Mouse (Mus musculus): ENCODE measurements around the gene Ints5. TPM values are rescaled to one million over a fixed set of nuclear protein-coding genes. Genes with fewer than 3 reads are reported as not detected.
"Not testable (repeated sequence)": the region's sequence is repeated elsewhere in the genome, so short reads cannot be mapped to it uniquely, and the experiment has no call there.

Gene Ints5
- polyA plus RNA-seq, 1 experiment from 2014 or later, result 29.3 TPM

DNA sequence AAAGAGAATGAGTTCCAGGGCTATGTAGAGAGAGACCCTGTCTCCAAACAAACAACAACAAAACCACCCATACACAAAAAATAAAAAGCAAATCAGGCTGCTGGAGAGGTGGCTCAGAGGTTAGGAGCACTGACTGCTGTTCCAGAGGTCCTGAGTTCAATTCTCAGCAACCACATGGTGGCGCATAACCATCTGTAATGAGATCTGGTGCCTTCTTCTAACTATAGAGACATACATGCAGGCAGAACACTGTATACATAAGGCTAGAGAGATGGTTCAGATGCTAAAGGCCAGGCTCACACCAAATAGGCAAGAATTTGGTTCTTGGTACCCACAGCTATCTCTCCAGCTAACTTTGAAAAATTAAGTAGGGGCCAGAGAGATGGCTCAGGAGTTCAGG is 33.8 kb upstream of the Ints5 start:
- Histone ChIP-seq H3K9me3 (ENCODE audit: control insufficient read depth, low read depth, low read length) (no peaks in the 10 kb centered on the region), H3K4me1 (ENCODE audit: control insufficient read depth, insufficient read depth, low read length) (no peaks in the 10 kb centered on the region), H3K36me3 (ENCODE audit: control insufficient read depth, insufficient read depth, low read length) (no peaks in the 10 kb centered on the region), H3K27me3 (ENCODE audit: control insufficient read depth, insufficient read depth, low read length) (no peaks in the 10 kb centered on the region), H3K4me2 (replicated peaks; ENCODE audit: low read depth, low read length) (no peak overlapping the region), H3K9ac (replicated peaks; ENCODE audit: low read depth, low read length) (no peak overlapping the region), H3K4me3 (ENCODE audit: low read depth, low read length) (no peak overlapping the region), H3K27ac (ENCODE audit: low read length) (no peak overlapping the region)
- 23% methylated on average over 1 of the region's 1 CpGs for WGBS
- ATAC-seq (ENCODE audit: insufficient number of reproducible peaks, insufficient read depth, low FRiP score, low read depth), result no peak

GRCm38 (mm10) chr19:8864265-8864664 is 28.5 kb upstream of the Ints5 start:
- Histone ChIP-seq H3K27ac (ENCODE audit: low read length) (no peak overlapping the region), H3K36me3 (ENCODE audit: control insufficient read depth, insufficient read depth, low read length) (no peaks in the 10 kb centered on the region), H3K9me3 (ENCODE audit: control insufficient read depth, low read depth, low read length) (no peaks in the 10 kb centered on the region), H3K9ac (replicated peaks; ENCODE audit: low read depth, low read length) (no peak overlapping the region), H3K27me3 (ENCODE audit: control insufficient read depth, insufficient read depth, low read length) (no peaks in the 10 kb centered on the region), H3K4me3 (ENCODE audit: low read depth, low read length) (no peak overlapping the region), H3K4me2 (replicated peaks; ENCODE audit: low read depth, low read length) (no peak overlapping the region), H3K4me1 (ENCODE audit: control insufficient read depth, insufficient read depth, low read length) (no peaks in the 10 kb centered on the region)
- ATAC-seq (ENCODE audit: insufficient number of reproducible peaks, insufficient read depth, low FRiP score, low read depth), result no peak
- 83% methylated on average over 6 of the region's 6 CpGs for WGBS

DNA sequence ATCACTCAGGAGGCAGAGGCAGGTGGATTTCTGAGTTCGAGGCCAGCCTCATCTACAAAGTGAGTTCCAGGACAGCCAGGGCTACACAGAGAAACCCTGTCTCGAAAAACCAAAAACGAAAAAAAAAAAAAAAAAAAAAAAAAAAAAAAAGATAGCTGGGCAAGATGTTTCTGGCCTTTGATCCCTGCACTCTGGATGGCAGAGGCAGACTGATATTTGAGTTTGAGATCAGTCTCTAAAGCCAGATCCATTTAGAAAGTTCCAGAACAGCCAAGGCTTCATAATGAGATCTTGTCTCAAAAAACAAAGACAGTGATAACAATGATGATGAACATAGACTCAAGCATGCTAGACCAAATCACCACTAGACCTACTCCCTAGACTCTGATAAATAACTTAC is 22.4 kb upstream of the Ints5 start:
- not testable (repeated sequence) for H3K9me3 ChIP-seq (ENCODE audit: control insufficient read depth, low read depth, low read length); H3K4me1 ChIP-seq (ENCODE audit: control insufficient read depth, insufficient read depth, low read length); ATAC-seq (ENCODE audit: insufficient number of reproducible peaks, insufficient read depth, low FRiP score, low read depth); H3K9ac ChIP-seq (replicated peaks; ENCODE audit: low read depth, low read length); H3K27me3 ChIP-seq (ENCODE audit: control insufficient read depth, insufficient read depth, low read length); H3K27ac ChIP-seq (ENCODE audit: low read length); H3K4me2 ChIP-seq (replicated peaks; ENCODE audit: low read depth, low read length)
- Histone ChIP-seq H3K36me3 (ENCODE audit: control insufficient read depth, insufficient read depth, low read length) (peaks cover 22% of the 10 kb centered on the region), H3K4me3 (ENCODE audit: low read depth, low read length) (peak overlapping the region; percentile 64; the same call in 1 of the 2 replicates)
- 77% methylated on average over 3 of the region's 3 CpGs for WGBS

- Histone ChIP-seq H3K36me3 (ENCODE audit: control insufficient read depth, insufficient read depth, low read length) (peaks cover 26% of the 10 kb centered on the region), H3K4me3 (ENCODE audit: low read depth, low read length) (peak overlapping the region; percentile 64), H3K27ac (ENCODE audit: low read length) (peak overlapping the region; percentile 39; the same call in 1 of the 2 replicates), H3K4me1 (ENCODE audit: control insufficient read depth, insufficient read depth, low read length) (peaks cover 7% of the 10 kb centered on the region), H3K9ac (replicated peaks; ENCODE audit: low read depth, low read length) (peak overlapping the region; percentile 97; the same call in 1 of the 2 replicates), H3K27me3 (ENCODE audit: control insufficient read depth, insufficient read depth, low read length) (no peaks in the 10 kb centered on the region), H3K9me3 (ENCODE audit: control insufficient read depth, low read depth, low read length) (no peaks in the 10 kb centered on the region), H3K4me2 (replicated peaks; ENCODE audit: low read depth, low read length) (peak overlapping the region; percentile 44)
- WGBS, result 38% methylated on average over 9 of the region's 9 CpGs
- no peak for ATAC-seq (ENCODE audit: insufficient number of reproducible peaks, insufficient read depth, low FRiP score, low read depth)
Measured at GRCm38 (mm10) chr19:8870838-8871237, 22.0 kb upstream of the Ints5 start.

- no peaks in the 10 kb centered on the region for H3K9me3 ChIP-seq (ENCODE audit: control insufficient read depth, low read depth, low read length)
- ATAC-seq (ENCODE audit: insufficient number of reproducible peaks, insufficient read depth, low FRiP score, low read depth), result peak; percentile 96
- peak within 1 kb of the TSS; percentile 97 for H3K9ac ChIP-seq (replicated peaks; ENCODE audit: low read depth, low read length)
- WGBS, result under 1% methylated on average over 55 of the region's 59 CpGs
- H3K36me3 ChIP-seq (ENCODE audit: control insufficient read depth, insufficient read depth, low read length), result peaks cover 28% of the 10 kb centered on the region
- H3K4me3 ChIP-seq (ENCODE audit: low read depth, low read length), result peak within 1 kb of the TSS; percentile 64
- H3K4me1 ChIP-seq (ENCODE audit: control insufficient read depth, insufficient read depth, low read length), result peaks cover 7% of the 10 kb centered on the region
- peak within 1 kb of the TSS; percentile 77 for H3K4me2 ChIP-seq (replicated peaks; ENCODE audit: low read depth, low read length)
- no peaks in the 10 kb centered on the region for H3K27me3 ChIP-seq (ENCODE audit: control insufficient read depth, insufficient read depth, low read length)
- peak within 1 kb of the TSS; percentile 77 for H3K27ac ChIP-seq (ENCODE audit: low read length)
Measured at GRCm38 (mm10) chr19:8871267-8872186, 21.3 kb upstream of the Ints5 start, which contains the start of gene Ubxn1. Ubxn1 (plus strand) TSS chr19:8871496.

DNA sequence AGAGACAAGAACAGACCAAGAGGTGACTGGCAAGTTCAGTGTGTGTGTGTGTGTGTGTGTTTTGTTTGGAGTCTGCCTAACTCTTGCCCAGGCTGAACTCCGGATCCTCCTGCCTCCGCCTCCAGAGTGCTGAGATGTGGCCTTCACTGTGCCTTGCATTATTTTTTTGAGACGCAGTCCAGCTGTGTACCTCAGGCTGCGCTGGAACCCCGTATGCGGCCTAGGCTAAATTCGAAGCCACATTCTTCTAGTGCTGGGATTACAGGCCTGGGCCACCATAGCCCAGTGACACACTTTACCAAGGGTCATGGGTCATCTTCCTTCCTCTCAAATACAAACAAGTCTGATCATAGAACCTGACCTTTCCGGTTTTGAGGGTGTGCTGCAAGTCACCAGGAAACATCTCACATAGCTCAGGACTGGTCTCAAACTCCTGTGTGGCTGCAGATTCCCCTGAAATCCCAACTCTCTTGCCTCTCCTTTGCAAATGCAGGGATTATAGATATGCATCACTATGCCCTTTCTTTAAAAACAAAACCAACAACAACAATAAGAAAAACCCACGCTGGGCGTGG is 20.5 kb upstream of the Ints5 start:
- H3K27ac ChIP-seq (ENCODE audit: low read length), result peak overlapping the region; percentile 77; the same call in 1 of the 2 replicates
- no peak for ATAC-seq (ENCODE audit: insufficient number of reproducible peaks, insufficient read depth, low FRiP score, low read depth)
- H3K4me2 ChIP-seq (replicated peaks; ENCODE audit: low read depth, low read length), result peak overlapping the region; percentile 77
- peak overlapping the region; percentile 97 for H3K9ac ChIP-seq (replicated peaks; ENCODE audit: low read depth, low read length)
- no peaks in the 10 kb centered on the region for H3K9me3 ChIP-seq (ENCODE audit: control insufficient read depth, low read depth, low read length)
- no peaks in the 10 kb centered on the region for H3K27me3 ChIP-seq (ENCODE audit: control insufficient read depth, insufficient read depth, low read length)
- H3K36me3 ChIP-seq (ENCODE audit: control insufficient read depth, insufficient read depth, low read length), result peaks cover 31% of the 10 kb centered on the region
- H3K4me1 ChIP-seq (ENCODE audit: control insufficient read depth, insufficient read depth, low read length), result peaks cover 7% of the 10 kb centered on the region
- H3K4me3 ChIP-seq (ENCODE audit: low read depth, low read length), result peak overlapping the region; percentile 64
- 58% methylated on average over 10 of the region's 10 CpGs for WGBS

- peaks cover 36% of the 10 kb centered on the region for H3K36me3 ChIP-seq (ENCODE audit: control insufficient read depth, insufficient read depth, low read length)
- WGBS, result 95% methylated on average over 7 of the region's 7 CpGs
- H3K4me3 ChIP-seq (ENCODE audit: low read depth, low read length), result no peak overlapping the region
- no peak overlapping the region for H3K27ac ChIP-seq (ENCODE audit: low read length)
- ATAC-seq (ENCODE audit: insufficient number of reproducible peaks, insufficient read depth, low FRiP score, low read depth), result no peak
- peaks cover 7% of the 10 kb centered on the region for H3K4me1 ChIP-seq (ENCODE audit: control insufficient read depth, insufficient read depth, low read length)
- no peaks in the 10 kb centered on the region for H3K9me3 ChIP-seq (ENCODE audit: control insufficient read depth, low read depth, low read length)
- no peaks in the 10 kb centered on the region for H3K27me3 ChIP-seq (ENCODE audit: control insufficient read depth, insufficient read depth, low read length)
- H3K4me2 ChIP-seq (replicated peaks; ENCODE audit: low read depth, low read length), result no peak overlapping the region
- H3K9ac ChIP-seq (replicated peaks; ENCODE audit: low read depth, low read length), result no peak overlapping the region
Measured at GRCm38 (mm10) chr19:8875031-8875430, 17.8 kb upstream of the Ints5 start.

DNA sequence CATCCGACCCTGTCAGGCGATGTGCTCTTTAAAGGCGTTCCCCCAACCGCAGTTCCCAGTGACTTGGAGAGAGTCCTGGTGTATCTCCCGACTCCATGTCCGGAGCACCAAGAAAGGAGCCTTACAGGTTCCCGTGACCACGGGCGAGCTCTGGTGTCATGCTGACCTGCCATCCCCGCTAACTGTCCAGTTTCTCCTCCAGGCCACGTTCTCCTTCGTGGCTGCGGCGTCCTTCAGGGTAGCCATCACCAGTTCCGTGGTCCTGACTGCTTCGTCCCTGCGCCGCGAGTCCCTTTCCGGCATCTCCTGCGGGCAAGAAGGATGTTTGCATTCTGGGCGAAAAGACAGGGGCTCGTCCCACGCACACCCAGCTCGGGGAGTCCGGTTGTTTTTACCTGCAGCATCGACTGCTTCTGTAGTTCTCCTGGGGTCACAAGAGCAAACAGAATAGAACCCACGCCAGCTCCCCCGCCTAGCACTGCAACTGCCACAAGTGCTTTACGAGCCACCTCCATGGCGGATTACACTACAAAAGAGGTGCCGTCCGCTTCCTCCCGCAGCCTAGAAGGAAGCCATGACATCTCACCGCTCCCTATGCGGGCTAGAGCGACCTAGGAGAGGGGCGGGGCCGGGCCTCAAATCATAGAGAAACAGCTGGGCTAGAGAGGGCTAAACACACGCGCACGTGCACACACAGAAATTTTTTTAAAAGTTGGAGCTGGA is 12.3 kb upstream of the Ints5 start, which contains the start of gene Uqcc3:
Gene Uqcc3, minus strand, starts transcription at position 613 of the 723 bp plus-strand sequence.
- Histone ChIP-seq H3K4me2 (replicated peaks; ENCODE audit: low read depth, low read length) (peak within 1 kb of the TSS; percentile 84), H3K9me3 (ENCODE audit: control insufficient read depth, low read depth, low read length) (no peaks in the 10 kb centered on the region), H3K4me1 (ENCODE audit: control insufficient read depth, insufficient read depth, low read length) (no peaks in the 10 kb centered on the region), H3K27ac (ENCODE audit: low read length) (peak within 1 kb of the TSS; percentile 85), H3K9ac (replicated peaks; ENCODE audit: low read depth, low read length) (peak within 1 kb of the TSS; percentile 83), H3K36me3 (ENCODE audit: control insufficient read depth, insufficient read depth, low read length) (peaks cover 13% of the 10 kb centered on the region), H3K27me3 (ENCODE audit: control insufficient read depth, insufficient read depth, low read length) (no peaks in the 10 kb centered on the region), H3K4me3 (ENCODE audit: low read depth, low read length) (peak within 1 kb of the TSS; percentile 85)
- WGBS, result under 1% methylated on average over 42 of the region's 42 CpGs
- ATAC-seq (ENCODE audit: insufficient number of reproducible peaks, insufficient read depth, low FRiP score, low read depth), result peak; percentile 96
